Mouse (Mus musculus) gastrocnemius, adult 8-10 months (tissue): ENCODE data around the gene Il1rapl1. TPM values are rescaled to one million over a fixed set of nuclear protein-coding genes. Genes with fewer than 3 reads are reported as not detected.
A peak's percentile ranks its signal among the peaks of the same experiment; 100 is the strongest.

Experiments used
- DNase-seq, 2 experiments: peaks; one replicate each; pipeline ENCODE4 v3.0.0; 2022; ENCODE audit warnings: low spot score in 2 of 2
- total RNA-seq, 4 experiments: library from RNA; stranded (reverse); gene quantifications; 2 replicates each; pipeline ENCODE4 v1.2.4; 2022

Gene Il1rapl1
- total RNA-seq, 4 experiments from 2014 or later: 0.19 TPM; not detected in 3

DNA sequence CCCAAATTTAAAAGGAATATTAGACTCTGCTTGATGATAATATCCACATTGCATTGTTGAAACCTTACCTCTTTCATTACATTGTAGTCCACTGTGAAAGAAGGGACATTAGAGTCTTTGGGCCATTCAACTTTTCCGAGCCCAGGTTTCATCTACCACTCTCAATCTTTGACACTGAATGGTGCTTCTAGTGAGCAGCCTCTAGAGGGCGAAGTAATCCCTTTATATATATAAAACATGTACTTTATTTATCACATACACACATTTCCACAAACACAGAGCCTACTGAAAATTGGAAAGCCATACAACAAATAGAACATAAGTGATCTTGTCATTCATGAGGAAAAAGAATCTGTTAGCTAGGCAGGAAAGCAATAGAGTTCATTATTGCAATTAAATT lies 459.8 kb downstream of the Il1rapl1 start:
- DNase-seq: no peak

GRCm38 (mm10) chrX:87600914-87601313 lies 514.5 kb downstream of the Il1rapl1 start:
- no peak for DNase-seq

DNA sequence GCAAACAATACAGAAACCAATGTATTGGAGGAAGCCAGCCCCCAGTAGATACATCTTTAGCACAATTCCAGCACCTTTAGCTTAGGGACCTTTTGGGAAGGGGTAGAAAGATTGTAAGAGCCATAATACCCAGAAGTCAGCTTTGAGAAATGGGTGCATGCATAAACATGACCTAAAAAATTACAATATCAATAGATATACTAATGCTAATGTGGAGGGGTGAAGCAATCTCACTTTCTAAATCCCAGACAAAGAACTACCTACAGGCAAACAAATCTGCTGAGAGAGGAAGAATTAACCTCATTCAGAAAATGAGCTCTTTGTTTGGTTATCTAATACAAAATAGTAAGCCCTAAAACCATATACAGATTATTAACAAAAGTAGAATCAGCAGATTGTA lies 607.4 kb downstream of the Il1rapl1 start:
- DNase-seq: no peak

DNA sequence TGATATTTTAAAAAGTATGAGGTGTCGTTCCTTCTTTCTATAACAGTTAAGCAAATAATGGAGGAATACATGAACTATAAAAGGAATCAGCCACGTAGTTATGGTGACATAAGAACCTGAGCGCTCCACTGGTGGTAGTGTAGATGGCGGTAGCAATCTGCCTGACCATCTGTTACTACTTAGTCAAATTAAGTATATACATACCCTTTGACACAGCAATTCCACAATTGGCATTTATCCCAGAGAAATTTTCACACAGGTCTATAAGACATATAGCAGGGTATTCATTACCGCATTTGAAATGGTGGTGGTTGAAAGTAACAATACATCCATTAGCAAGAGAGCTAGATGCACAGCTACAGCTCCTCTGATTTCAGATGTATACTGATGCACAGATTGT lies 612.8 kb downstream of the Il1rapl1 start:
- no peak for DNase-seq

- DNase-seq: no peak
Measured at GRCm38 (mm10) chrX:87483416-87483815, 632.0 kb downstream of the Il1rapl1 start.

DNA sequence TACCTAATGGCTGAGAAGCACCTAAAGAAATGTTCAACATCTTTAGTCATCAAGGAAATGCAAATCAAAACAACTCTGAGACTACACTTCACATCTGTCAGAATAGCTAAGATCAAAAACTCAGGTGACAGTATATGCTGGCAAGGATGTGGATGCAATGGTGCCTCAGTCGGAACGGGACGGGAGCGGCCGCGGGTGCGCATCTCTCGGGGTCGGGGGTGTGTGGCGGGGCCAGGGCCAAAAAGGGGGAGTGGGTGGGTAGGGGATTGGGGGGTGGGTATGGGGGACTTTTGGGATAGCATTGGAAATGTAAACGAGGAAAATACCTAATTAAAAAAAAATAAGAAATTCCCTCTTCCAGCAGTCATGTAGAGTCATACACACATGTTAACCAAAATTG lies 877.3 kb downstream of the Il1rapl1 start:
- DNase-seq: peak; percentile 6 to 49

DNA sequence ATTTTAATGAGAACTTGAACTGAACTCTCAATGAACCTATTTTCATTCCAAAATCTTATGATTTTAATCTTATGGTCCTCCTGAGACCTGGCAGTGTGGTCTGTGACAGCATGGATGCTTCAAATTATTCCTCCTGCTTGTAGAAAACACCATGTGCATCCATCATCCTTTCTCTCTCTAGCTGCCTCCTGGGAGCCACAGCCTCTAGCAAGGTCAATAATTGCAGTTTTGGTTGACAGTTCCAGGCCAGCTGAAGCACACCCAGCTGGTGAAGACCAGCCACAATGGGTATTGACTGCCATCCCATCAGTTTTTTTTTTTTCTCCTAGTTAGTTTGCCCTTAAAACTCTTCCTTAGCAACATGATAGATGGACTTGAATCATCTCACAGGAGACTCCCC lies 890.2 kb downstream of the Il1rapl1 start:
- DNase-seq: no peak

DNA sequence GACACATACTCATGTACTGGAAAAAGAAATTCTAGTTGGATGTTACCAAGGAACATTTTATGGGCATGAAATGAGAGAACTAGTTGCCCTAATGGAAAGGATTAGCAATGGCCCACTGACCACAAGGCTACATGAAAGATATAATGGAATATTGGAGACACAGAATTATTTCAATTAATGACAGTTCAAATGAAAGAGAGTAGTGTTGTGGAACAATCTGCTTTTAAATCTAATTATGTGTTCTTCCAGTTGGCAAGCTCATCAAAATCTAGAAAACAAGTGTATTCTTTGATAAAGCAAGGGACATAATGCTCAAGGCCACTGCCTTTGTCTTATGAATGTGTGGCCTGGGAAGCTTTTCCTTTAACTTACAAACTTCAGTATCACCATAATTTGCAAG lies 1113.1 kb downstream of the Il1rapl1 start:
- DNase-seq: no peak

DNA sequence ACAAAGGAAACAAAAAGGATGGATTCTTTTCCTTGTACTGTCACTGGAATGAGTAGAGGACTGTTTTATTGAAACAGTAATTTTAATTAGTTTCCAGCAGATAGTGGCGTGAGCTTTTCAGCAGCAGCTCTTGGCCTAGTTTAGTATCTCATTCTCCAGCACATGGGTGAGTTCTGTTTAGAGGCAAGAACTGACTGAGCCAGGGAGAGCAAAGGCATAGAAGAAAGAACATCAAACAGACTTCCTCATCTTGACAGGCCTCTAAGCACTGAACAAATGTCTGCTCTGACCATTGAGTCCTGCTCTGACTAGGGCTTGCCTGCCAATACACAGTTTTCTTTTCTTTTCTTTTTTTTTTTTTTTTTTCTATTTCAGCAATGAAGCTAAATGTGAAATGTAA lies 1160.3 kb downstream of the Il1rapl1 start:
- DNase-seq: no peak

- no peak for DNase-seq
Measured at GRCm38 (mm10) chrX:86954614-86955013, 1160.8 kb downstream of the Il1rapl1 start.

- no peak for DNase-seq
Measured at GRCm38 (mm10) chrX:86950940-86951339, 1164.5 kb downstream of the Il1rapl1 start.

DNA sequence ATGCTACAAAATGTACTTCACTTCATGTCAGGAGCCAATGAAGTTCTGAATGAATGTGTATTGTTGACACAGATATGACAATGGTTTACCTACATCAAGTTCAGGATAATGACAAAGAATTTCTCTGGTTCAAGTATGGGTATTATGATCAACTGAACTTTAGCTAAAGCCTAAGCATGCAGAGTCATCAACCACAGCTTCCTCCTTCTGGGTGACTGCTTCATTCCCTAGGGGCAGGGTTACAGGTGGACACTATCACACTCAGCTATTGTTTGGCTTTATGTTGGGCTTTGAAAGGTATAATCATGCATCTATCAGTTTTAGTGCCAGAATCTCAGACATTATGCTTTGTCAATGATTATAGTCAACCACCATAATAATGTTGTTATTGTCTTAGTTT lies 1166.3 kb downstream of the Il1rapl1 start:
- no peak for DNase-seq

- no peak for DNase-seq
Measured at GRCm38 (mm10) chrX:86854835-86855234, 1260.6 kb downstream of the Il1rapl1 start.

DNA sequence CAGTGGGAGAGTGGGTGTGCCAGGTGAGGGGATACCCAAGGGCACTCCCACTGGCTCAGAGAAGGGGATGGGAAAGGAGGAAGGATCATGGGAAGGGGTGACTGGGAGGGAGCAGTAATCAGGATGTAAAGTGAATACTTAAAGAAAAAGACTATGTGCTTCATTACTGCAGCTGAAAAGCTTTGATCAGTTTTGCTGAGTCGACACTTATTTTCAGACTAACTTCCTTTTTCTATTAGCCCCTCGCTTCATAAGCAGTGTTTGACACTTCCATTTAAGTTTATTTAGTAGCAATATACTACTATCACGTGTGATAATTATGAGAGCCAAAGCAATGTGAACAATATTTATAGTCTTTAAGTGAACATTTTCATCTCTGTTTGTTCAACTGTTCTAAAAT lies 1307.2 kb downstream of the Il1rapl1 start:
- DNase-seq: no peak

DNA sequence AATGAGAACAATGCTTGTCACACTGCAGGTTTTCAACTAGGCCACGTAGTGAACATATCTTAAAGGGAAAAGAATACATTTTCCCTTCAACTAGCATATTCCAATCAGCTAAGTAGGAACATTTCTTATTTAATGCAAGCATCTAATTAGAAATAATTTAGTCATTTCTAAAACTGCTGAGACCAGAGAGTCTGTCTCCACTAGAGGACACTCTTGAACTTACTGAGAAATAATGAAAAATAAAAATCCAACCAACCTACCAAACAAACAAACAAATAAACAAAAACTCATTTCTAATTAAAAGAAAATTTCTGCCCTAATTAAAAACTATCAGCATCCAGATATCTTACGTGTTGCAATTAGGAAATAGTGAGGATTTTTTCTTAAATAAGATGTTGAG lies 1312.7 kb downstream of the Il1rapl1 start:
- no peak for DNase-seq

GRCm38 (mm10) chrX:86728803-86729202 lies 1386.6 kb downstream of the Il1rapl1 start:
- no peak for DNase-seq
